Comparison of ENCODE assay signal across 27 mouse cellular contexts in genomic region chr2:148896219-148896618, GRCm38 (mm10). TPM values are rescaled to one million over a fixed set of nuclear protein-coding genes. Genes with fewer than 3 reads are reported as not detected.
DNase-seq lines count a peak whose midpoint lies in the region; ATAC-seq and TF ChIP-seq lines count a peak whose summit lies in the region.
"Had no signal": no experiment of that assay in that cellular context is flagged by ENCODE, and none has a peak within 500 bp of the region (broad histone marks: within the 10 kb centered on the region; RNA-seq: fewer than 3 reads in every experiment).

No protein-coding gene starts in this region.

- H3K36me3 ChIP-seq in heart, embryonic 14.5 days (ENCODE audit: control insufficient read depth, insufficient read depth, low read length), result no peaks in the 10 kb centered on the region
- H3K36me3 ChIP-seq in limb, embryonic 14.5 days (ENCODE audit: control insufficient read depth, insufficient read depth, low read length), result no peaks in the 10 kb centered on the region
- H3K36me3 ChIP-seq: embryonic facial prominence, embryonic 13.5 days; forebrain, embryonic 10.5 days; heart, embryonic 10.5 days; hindbrain, embryonic 12.5 days had no signal

- DNase-seq in frontal cortex, postnatal 10 days (ENCODE audit: low spot score in 2 of 2), result no peak
- no peak for DNase-seq in heart, postnatal 25 days (ENCODE audit: low spot score)
- peak; percentile 51 for DNase-seq in limb, embryonic 14.5 days (ENCODE audit: low spot score)
- DNase-seq in testis, postnatal 14 days (ENCODE audit: low spot score), result no peak
- DNase-seq: adrenal gland, postnatal 14 days; cerebellum, adult 11-12 months; cerebellum, adult 9-10 months; cerebellum, postnatal 25 days; gastrocnemius, postnatal 25 days; heart, postnatal 4 days had no signal

- no peak for TF ChIP-seq POLR2A in limb, embryonic 14.5 days (IDR thresholded peaks at IDR 0.05; ENCODE audit: borderline replicate concordance, extremely low read depth, insufficient read depth, insufficient read length)

- no peaks in the 10 kb centered on the region for H3K9me3 ChIP-seq in heart, embryonic 14.5 days (ENCODE audit: control insufficient read depth, low read length)
- H3K9me3 ChIP-seq in limb, embryonic 14.5 days (ENCODE audit: control insufficient read depth, low read length), result no peaks in the 10 kb centered on the region
- H3K9me3 ChIP-seq: embryonic facial prominence, embryonic 13.5 days; forebrain, embryonic 10.5 days; heart, embryonic 10.5 days; hindbrain, embryonic 12.5 days had no signal

- H3K4me1 ChIP-seq in heart, embryonic 14.5 days (ENCODE audit: control insufficient read depth in 2 of 2, insufficient read depth in 2 of 2, low read length in 2 of 2), result no peaks in the 10 kb centered on the region; a peak in 1 of 4 replicates
- no peaks in the 10 kb centered on the region for H3K4me1 ChIP-seq in limb, embryonic 14.5 days (ENCODE audit: control insufficient read depth, insufficient read depth, low read length)
- H3K4me1 ChIP-seq: embryonic facial prominence, embryonic 13.5 days; hindbrain, embryonic 12.5 days had no signal

- 0 out of 2 replicates have a peak, but pooled peaks have one; percentile 44 for ATAC-seq in frontal cortex, adult (ENCODE audit: low TSS enrichment)
- no peak for ATAC-seq in heart, embryonic 14.5 days (ENCODE audit: insufficient number of reproducible peaks, insufficient read depth, low FRiP score, low read depth)
- peak; percentile 85 for ATAC-seq in limb, embryonic 14.5 days (ENCODE audit: low FRiP score, low read depth)
- ATAC-seq in CD4-positive, CD25-positive, alpha-beta regulatory T cell, adult 4 months, result no peak
- ATAC-seq: activated CD4-positive, CD25-positive, alpha-beta regulatory T cell, adult 4 months; forebrain, embryonic 14.5 days; hindbrain, embryonic 16.5 days had no signal

- H3K4me2 ChIP-seq in heart, embryonic 14.5 days (ENCODE audit: low read length), result no peak overlapping the region
- no peak overlapping the region for H3K4me2 ChIP-seq in limb, embryonic 14.5 days (replicated peaks; ENCODE audit: low read depth, low read length, severe bottlenecking)
- H3K4me2 ChIP-seq: embryonic facial prominence, embryonic 13.5 days; hindbrain, embryonic 12.5 days had no signal

- H3K27ac ChIP-seq in heart, embryonic 14.5 days (replicated peaks in 1 of 2; ENCODE audit: control insufficient read depth in 1 of 2, insufficient read depth in 1 of 2, low read depth in 2 of 2, low read length in 2 of 2), result no peak overlapping the region
- no peak overlapping the region for H3K27ac ChIP-seq in limb, embryonic 14.5 days (replicated peaks; ENCODE audit: low read depth, low read length)
- H3K27ac ChIP-seq: embryonic facial prominence, embryonic 13.5 days; forebrain, embryonic 10.5 days; heart, embryonic 10.5 days; hindbrain, embryonic 12.5 days had no signal

- no peaks in the 10 kb centered on the region for H3K27me3 ChIP-seq in heart, embryonic 14.5 days (ENCODE audit: control insufficient read depth, insufficient read depth, low read length)
- no peaks in the 10 kb centered on the region for H3K27me3 ChIP-seq in limb, embryonic 14.5 days (ENCODE audit: control insufficient read depth, insufficient read depth, low read length)
- H3K27me3 ChIP-seq: CH12.LX; embryonic facial prominence, embryonic 13.5 days; hindbrain, embryonic 12.5 days; Patski had no signal

- 0 out of 2 replicates have a peak overlapping the region, but pooled peaks have one; percentile 21 for H3K9ac ChIP-seq in heart, embryonic 14.5 days (ENCODE audit: low read length)
- no peak overlapping the region for H3K9ac ChIP-seq in limb, embryonic 14.5 days (ENCODE audit: low read depth, low read length, severe bottlenecking)
- H3K9ac ChIP-seq: embryonic facial prominence, embryonic 13.5 days; hindbrain, embryonic 12.5 days had no signal

- no peak overlapping the region for H3K4me3 ChIP-seq in heart, embryonic 14.5 days (ENCODE audit: control insufficient read depth in 1 of 2, insufficient read depth in 1 of 2, low read depth in 1 of 2, low read length in 2 of 2)
- no peak overlapping the region for H3K4me3 ChIP-seq in limb, embryonic 14.5 days (replicated peaks; ENCODE audit: low read length)
- H3K4me3 ChIP-seq: embryonic facial prominence, embryonic 13.5 days; erythroblast, embryonic 14.5 days; forebrain, embryonic 10.5 days; heart, embryonic 10.5 days; hindbrain, embryonic 12.5 days had no signal

- intact Hi-C loops in heart, postnatal 25 days (cut with DNase I), result no loop called here

- 23% methylated on average over 1 of the region's 1 CpGs for WGBS in heart, embryonic 14.5 days
- WGBS in limb, embryonic 14.5 days, result 90% methylated on average over 1 of the region's 1 CpGs

RNA-seq across cellular contexts. Expression of gene Cst3, which starts 20.7 kb away (rescaled TPM):
- polyA plus RNA-seq in heart, embryonic 14.5 days (2014; fragmentation: Nextera tagmentation; extraction: Ambion mirVana), result 901 and 992 TPM in 2 replicates
- 1,000 to 10,000 TPM in 1 of 2 experiments, 100 to 1,000 TPM in 1; 940 to 1,010 TPM for total RNA-seq in heart, postnatal 25 days (2021)
- polyA plus RNA-seq in limb, embryonic 14.5 days (2012; rRNA removed), result 413 and 416 TPM in 2 replicates
- polyA plus RNA-seq in limb, embryonic 14.5 days (2014; fragmentation: Nextera tagmentation; extraction: Ambion mirVana), result 518 and 558 TPM in 2 replicates
- 100 to 1,000 TPM; 159 to 175 TPM for polyA plus RNA-seq in CD4-positive, CD25-positive, alpha-beta regulatory T cell, adult 4 months (2017; shearing (Covaris generic))

RNA-seq across cellular contexts. Expression of gene 9230104L09Rik, which starts 31.4 kb away (rescaled TPM):
- polyA plus RNA-seq in heart, embryonic 14.5 days (2014; fragmentation: Nextera tagmentation; extraction: Ambion mirVana), result 0.32 TPM in 1 of 2 replicates, not detected in the other
- under 1 TPM; 0.49 to 0.95 TPM for total RNA-seq in heart, postnatal 25 days (2021)
- polyA plus RNA-seq in limb, embryonic 14.5 days (2012; rRNA removed), result 0.20 TPM in 1 of 2 replicates, not detected in the other
- not detected in 2 replicates for polyA plus RNA-seq in limb, embryonic 14.5 days (2014; fragmentation: Nextera tagmentation; extraction: Ambion mirVana)
- polyA plus RNA-seq in CD4-positive, CD25-positive, alpha-beta regulatory T cell, adult 4 months (2017; shearing (Covaris generic)), result not detected
- total RNA-seq: CH12.LX; granulocyte monocyte progenitor cell, adult 5-6 weeks had no signal
- polyA plus RNA-seq: activated CD4-positive, CD25-positive, alpha-beta regulatory T cell, adult 4 months; C2C12; cortical plate, adult 2 months; embryonic facial prominence, embryonic 13.5 days; erythroblast, embryonic 14.5 days; forebrain, embryonic 10.5 days; forebrain, embryonic 14.5 days; heart, embryonic 10.5 days; hindbrain, embryonic 12.5 days; hindbrain, embryonic 16.5 days; intestine, embryonic 14.5 days; Patski had no signal

Comparison
In these comparisons a context has a peak if more than half of its experiments do, and no peak if none do; other contexts are left out.
1. ATAC-seq: peak in frontal cortex, adult (single experiment) and limb, embryonic 14.5 days (single experiment); none in heart, embryonic 14.5 days (single experiment) and CD4-positive, CD25-positive, alpha-beta regulatory T cell, adult 4 months (single experiment).